Mouse (Mus musculus) midbrain, embryonic 16.5 days (tissue): ENCODE measurements at regions not wholly inside any gene's neighbourhood (a gene's known extent, or its start where the extent isn't known, plus 50 kb on each side); places are given as distances from the start of the nearest gene placed in this dataset.
A peak's percentile ranks its signal among the peaks of the same experiment; 100 is the strongest.

Source experiments
- ATAC-seq: fragments of 200-750 bp; cut with Nextera tagmentation; 2 replicates; pipeline ENCODE4 v1.8.0; 2017; ENCODE audit warnings: moderate TSS enrichment
- H3K27ac ChIP-seq: fragments of 300-500 bp; sonication (generic); 2 replicates; pipeline ENCODE4 v1.5.1; 2014; ENCODE audit warnings: mild to moderate bottlenecking, low read length, mixed read lengths
- H3K27me3 ChIP-seq: fragments of 300-500 bp; sonication (generic); 2 replicates; pipeline ENCODE4 v1.6.1; 2014; ENCODE audit warnings: low read depth, low read length, mixed read lengths; ENCODE audit not compliant: control insufficient read depth, insufficient read depth
- H3K36me3 ChIP-seq: fragments of 300-500 bp; sonication (generic); 2 replicates; pipeline ENCODE4 v1.6.1; 2014; ENCODE audit warnings: mild to moderate bottlenecking, low read length, moderate library complexity, mixed read lengths; ENCODE audit not compliant: control insufficient read depth, insufficient read depth
- H3K4me1 ChIP-seq: fragments of 300-500 bp; sonication (generic); 2 replicates; pipeline ENCODE4 v1.6.1; 2014; ENCODE audit warnings: mild to moderate bottlenecking, low read length, mixed read lengths; ENCODE audit not compliant: control insufficient read depth, insufficient read depth
- H3K4me2 ChIP-seq: fragments of 300-500 bp; sonication (generic); 2 replicates; pipeline ENCODE4 v1.6.1; 2014; ENCODE audit warnings: mild to moderate bottlenecking, low read length, mixed read lengths
- H3K4me3 ChIP-seq: fragments of 300-500 bp; sonication (generic); 2 replicates; pipeline ENCODE4 v1.5.1; 2014; ENCODE audit warnings: low read depth, mild to moderate bottlenecking, low read length, moderate library complexity, mixed read lengths
- H3K9ac ChIP-seq: fragments of 300-500 bp; sonication (generic); 2 replicates; pipeline ENCODE4 v1.6.1; 2014; ENCODE audit warnings: low read depth, low read length, mixed read lengths
- H3K9me3 ChIP-seq: fragments of 300-500 bp; sonication (generic); replicated peaks from 2 replicates; pipeline ENCODE4 v1.6.1; 2014; ENCODE audit warnings: mild to moderate bottlenecking, low read length, mixed read lengths; ENCODE audit not compliant: control insufficient read depth, poor library complexity, severe bottlenecking
- WGBS: fragments of 180-500 bp; shearing (Covaris S2); extraction: QIAGEN DNeasy Blood & Tissue Kit; methylation state at CpG from one replicate; pipeline ENCODE4 v1.1.7; 2014; 5-methylcytosine and 5-hydroxymethylcytosine counted together

DNA sequence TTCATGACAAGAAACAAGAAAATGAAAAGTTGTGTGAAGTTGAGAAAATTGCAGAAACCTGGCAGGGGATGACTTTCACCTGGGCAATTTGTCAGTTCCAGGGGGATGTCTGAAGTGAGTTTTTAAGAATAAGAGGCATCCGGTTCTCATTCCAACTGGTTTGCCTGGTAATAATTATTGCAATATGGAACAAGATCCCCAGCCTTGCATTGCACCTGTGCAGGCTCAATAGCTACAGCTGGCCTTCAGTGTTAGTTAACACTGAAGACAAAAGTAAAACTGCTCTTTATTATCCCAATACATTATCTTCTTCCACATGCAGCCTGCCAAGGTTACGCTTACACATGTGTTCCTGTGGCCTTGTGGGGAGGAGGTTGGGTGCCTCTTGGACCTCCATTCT lies 307.2 kb upstream of the Pard3b start:
- Histone ChIP-seq H3K4me1 (no peaks in the 10 kb centered on the region), H3K27me3 (no peaks in the 10 kb centered on the region), H3K27ac (no peak overlapping the region), H3K9ac (no peak overlapping the region), H3K4me3 (no peak overlapping the region), H3K36me3 (no peaks in the 10 kb centered on the region), H3K4me2 (no peak overlapping the region), H3K9me3 (no peaks in the 10 kb centered on the region)
- ATAC-seq: no peak
- 74% methylated on average over 2 of the region's 2 CpGs for WGBS

GRCm38 (mm10) chr1:61331906-61332305 lies 306.7 kb upstream of the Pard3b start:
- no peaks in the 10 kb centered on the region for H3K27me3 ChIP-seq
- H3K9me3 ChIP-seq: no peaks in the 10 kb centered on the region
- no peak overlapping the region for H3K9ac ChIP-seq
- H3K36me3 ChIP-seq: no peaks in the 10 kb centered on the region
- no peak overlapping the region for H3K4me2 ChIP-seq
- no peak for ATAC-seq
- no peaks in the 10 kb centered on the region for H3K4me1 ChIP-seq
- 15% methylated on average over 3 of the region's 3 CpGs for WGBS
- no peak overlapping the region for H3K4me3 ChIP-seq
- H3K27ac ChIP-seq: no peak overlapping the region

- no peaks in the 10 kb centered on the region for H3K36me3 ChIP-seq
- WGBS: 71% methylated on average over 2 of the region's 2 CpGs
- H3K27me3 ChIP-seq: no peaks in the 10 kb centered on the region
- ATAC-seq: no peak
- H3K4me1 ChIP-seq: no peaks in the 10 kb centered on the region
- no peaks in the 10 kb centered on the region for H3K9me3 ChIP-seq
- no peak overlapping the region for H3K27ac ChIP-seq
- H3K9ac ChIP-seq: no peak overlapping the region
- no peak overlapping the region for H3K4me3 ChIP-seq
- H3K4me2 ChIP-seq: no peak overlapping the region
Measured at GRCm38 (mm10) chr1:61336367-61336766, 302.3 kb upstream of the Pard3b start.

DNA sequence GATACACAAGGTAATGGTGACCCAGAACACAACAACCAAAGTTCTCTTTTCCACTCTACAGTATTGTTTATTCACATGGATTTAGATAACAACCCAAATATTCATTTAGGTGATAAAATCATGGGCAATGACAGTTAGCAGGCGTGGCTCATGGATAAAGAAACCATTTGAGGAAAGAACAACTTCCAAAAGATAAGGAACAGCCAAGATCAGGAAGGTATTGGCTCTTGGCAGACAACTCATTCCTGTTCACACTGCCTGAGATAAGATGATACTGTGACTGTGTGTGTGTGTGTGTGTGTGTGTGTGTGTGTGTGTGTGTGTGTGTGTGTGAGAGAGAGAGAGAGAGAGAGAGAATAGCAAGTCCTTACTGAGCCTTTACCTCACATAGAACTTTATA lies 285.7 kb upstream of the Pard3b start:
- WGBS: 85% methylated on average over 1 of the region's 1 CpGs
- H3K27me3 ChIP-seq: no peaks in the 10 kb centered on the region
- H3K9ac ChIP-seq: no peak overlapping the region
- no peaks in the 10 kb centered on the region for H3K36me3 ChIP-seq
- H3K4me2 ChIP-seq: no peak overlapping the region
- H3K27ac ChIP-seq: no peak overlapping the region
- H3K9me3 ChIP-seq: no peaks in the 10 kb centered on the region
- no peak for ATAC-seq
- H3K4me3 ChIP-seq: no peak overlapping the region
- H3K4me1 ChIP-seq: no peaks in the 10 kb centered on the region

GRCm38 (mm10) chr1:61353481-61353880 lies 285.1 kb upstream of the Pard3b start:
- WGBS: 8% methylated on average over 3 of the region's 3 CpGs
- no peak for ATAC-seq

GRCm38 (mm10) chr1:61355241-61355640 lies 283.4 kb upstream of the Pard3b start:
- Histone ChIP-seq H3K9ac (no peak overlapping the region), H3K4me2 (no peak overlapping the region), H3K9me3 (no peaks in the 10 kb centered on the region), H3K4me1 (0 out of 2 replicates have a peak, but pooled peaks cover 2% of the 10 kb centered on the region), H3K4me3 (no peak overlapping the region), H3K27me3 (no peaks in the 10 kb centered on the region), H3K27ac (no peak overlapping the region), H3K36me3 (no peaks in the 10 kb centered on the region)
- 59% methylated on average over 5 of the region's 5 CpGs for WGBS
- ATAC-seq: no peak

More at GRCm38 (mm10) chr1:61353481-61353880, 285.1 kb upstream of the Pard3b start:
- Histone ChIP-seq H3K4me2 (no peak overlapping the region), H3K9me3 (no peaks in the 10 kb centered on the region), H3K4me1 (no peaks in the 10 kb centered on the region), H3K27ac (no peak overlapping the region), H3K4me3 (no peak overlapping the region), H3K27me3 (no peaks in the 10 kb centered on the region), H3K36me3 (no peaks in the 10 kb centered on the region), H3K9ac (no peak overlapping the region)

DNA sequence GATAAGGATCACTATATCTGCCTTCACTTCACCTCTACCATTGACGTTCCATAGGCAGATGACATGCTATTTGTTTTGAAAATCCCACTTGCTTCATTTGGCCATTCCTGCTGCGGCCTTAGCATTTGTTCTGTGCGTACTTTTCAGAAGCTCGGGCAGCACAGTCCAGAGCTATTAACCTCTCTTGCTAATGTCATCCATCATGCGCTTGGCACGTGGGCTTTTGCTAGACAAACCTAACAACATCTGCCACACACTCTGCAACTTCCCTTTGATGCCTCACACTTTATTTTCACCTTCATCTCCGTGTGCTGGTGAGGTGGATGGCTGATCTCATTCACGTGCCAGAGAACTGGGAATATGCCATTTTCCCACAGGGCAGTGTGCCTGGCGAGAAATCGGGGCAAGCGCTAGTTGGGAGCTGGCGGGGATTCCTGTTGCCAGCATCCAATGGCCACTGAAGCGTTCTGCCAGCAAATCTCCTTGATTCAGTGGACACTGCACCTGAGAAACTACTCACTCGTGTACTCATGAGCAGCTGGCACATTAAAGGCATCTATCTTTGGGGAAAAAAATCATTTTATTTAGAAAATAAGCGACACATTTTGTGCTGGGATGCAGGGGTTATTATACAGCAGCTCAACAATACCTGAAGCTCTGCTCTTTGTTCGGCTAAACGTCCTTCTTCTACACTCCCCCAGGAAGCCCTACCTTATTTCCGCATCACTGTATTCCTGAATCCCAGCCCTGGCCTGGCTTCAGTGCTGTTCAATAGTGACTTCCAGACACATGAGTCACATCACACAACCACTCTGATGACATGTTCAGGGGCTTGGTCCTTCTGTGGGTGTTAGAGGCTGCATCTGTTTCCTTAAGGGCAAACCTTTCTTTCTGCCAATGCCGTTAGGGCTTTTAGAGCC lies 279.4 kb upstream of the Pard3b start:
- no peak for ATAC-seq

DNA sequence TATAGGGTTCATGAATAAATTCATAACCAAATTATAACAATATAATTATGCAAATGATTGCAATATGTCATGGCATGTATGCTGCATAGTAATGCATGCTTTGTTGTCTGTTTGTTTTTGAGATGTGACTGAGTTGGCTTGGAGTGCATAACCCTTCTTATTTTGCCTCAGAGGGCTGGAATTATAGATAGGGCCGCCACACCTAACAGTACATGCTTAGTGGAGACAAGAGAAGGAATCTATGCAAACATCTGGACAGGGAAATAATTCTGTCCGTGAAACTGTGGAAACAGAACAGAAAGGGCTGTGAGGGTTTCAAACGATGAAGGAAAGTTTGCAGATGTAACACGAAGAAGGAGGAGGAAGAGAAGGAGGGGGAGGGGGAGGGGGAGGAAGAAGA lies 266.0 kb upstream of the Pard3b start:
- no peak for ATAC-seq
- no peak overlapping the region for H3K4me3 ChIP-seq
- peaks cover 5% of the 10 kb centered on the region; the same call in 1 of the 2 replicates for H3K4me1 ChIP-seq
- no peak overlapping the region for H3K9ac ChIP-seq
- 72% methylated on average over 4 of the region's 4 CpGs for WGBS
- no peaks in the 10 kb centered on the region for H3K36me3 ChIP-seq
- H3K9me3 ChIP-seq: no peaks in the 10 kb centered on the region
- H3K27ac ChIP-seq: no peak overlapping the region
- no peaks in the 10 kb centered on the region for H3K27me3 ChIP-seq
- no peak overlapping the region for H3K4me2 ChIP-seq

More for the DNA sequence above, 279.4 kb upstream of the Pard3b start:
- Histone ChIP-seq H3K27ac (peak overlapping the region; percentile 11; the same call in 1 of the 2 replicates), H3K4me3 (no peak overlapping the region), H3K36me3 (no peaks in the 10 kb centered on the region), H3K27me3 (no peaks in the 10 kb centered on the region), H3K9ac (no peak overlapping the region), H3K4me1 (0 out of 2 replicates have a peak, but pooled peaks cover 2% of the 10 kb centered on the region), H3K4me2 (no peak overlapping the region), H3K9me3 (no peaks in the 10 kb centered on the region)
- 69% methylated on average over 19 of the region's 19 CpGs for WGBS

DNA sequence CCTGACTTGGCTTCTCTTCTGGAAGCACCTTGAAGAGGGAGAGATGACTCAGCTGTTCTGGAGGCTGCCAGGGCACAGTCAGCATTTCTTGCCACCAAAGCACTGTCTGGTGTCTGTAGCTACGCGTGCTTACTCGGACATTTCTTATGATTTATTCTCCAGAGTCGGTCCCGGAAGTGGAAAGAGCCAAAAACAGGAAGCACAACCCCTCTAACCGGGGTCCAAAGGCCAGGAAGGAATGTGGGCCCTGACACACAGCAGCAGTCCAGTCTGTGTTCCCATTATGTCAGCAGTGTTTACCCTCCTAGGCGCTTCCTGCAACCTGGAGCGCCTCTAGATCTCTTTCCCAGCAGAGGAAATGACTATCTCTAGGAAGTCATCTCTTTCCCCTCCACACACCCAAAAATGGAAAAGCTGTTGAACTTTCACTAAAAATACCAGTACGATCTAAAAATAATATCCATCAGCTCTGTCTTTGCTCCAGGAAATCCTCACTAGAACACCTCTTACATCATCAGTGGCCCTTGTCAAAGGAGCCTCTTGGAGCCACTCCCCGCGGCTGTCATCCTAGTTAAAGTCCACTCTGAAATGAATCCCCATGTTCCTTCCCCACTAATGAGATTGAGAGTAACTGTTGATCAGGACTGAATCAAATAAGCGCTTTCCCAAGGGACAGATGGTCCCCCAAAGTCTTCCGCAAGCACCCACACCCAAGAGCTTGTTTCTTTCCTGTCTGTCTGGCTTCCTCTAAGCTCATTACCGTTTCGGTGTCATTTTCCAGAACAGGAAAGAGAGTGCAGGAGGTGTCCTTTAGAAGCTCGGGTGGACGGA lies 264.7 kb upstream of the Pard3b start:
- H3K27ac ChIP-seq: no peak overlapping the region
- no peak overlapping the region for H3K4me2 ChIP-seq
- peaks cover 10% of the 10 kb centered on the region; the same call in 1 of the 2 replicates for H3K4me1 ChIP-seq
- 81% methylated on average over 17 of the region's 17 CpGs for WGBS
- ATAC-seq: no peak
- no peaks in the 10 kb centered on the region for H3K36me3 ChIP-seq
- H3K4me3 ChIP-seq: no peak overlapping the region
- H3K27me3 ChIP-seq: no peaks in the 10 kb centered on the region
- no peak overlapping the region for H3K9ac ChIP-seq
- H3K9me3 ChIP-seq: no peaks in the 10 kb centered on the region
